Mouse (Mus musculus): ENCODE measurements at regions not wholly inside any gene's neighbourhood (a gene's known extent, or its start where the extent isn't known, plus 50 kb on each side); places are given as distances from the start of the nearest gene placed in this dataset.

DNA sequence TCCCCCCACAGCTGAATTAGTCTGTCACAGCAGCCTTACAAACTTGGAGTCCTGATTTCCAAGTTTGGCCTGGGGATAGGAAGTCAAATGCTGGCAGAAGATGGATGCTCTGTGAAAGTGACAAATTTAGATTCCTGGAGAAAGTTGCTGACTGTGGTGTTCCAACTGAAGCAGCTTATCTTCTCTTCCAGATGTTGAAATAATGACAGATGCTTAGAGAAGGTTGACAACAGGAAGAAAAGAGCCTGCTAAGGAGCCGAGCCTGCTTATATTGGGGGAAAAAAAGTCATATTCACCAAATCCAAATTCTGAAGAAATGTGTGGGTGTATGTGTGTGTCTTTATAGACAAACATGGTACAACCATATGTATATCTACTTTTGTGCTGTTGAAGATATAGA is 1380.4 kb upstream of the Cdh8 start:
- no peak for DNase-seq (ENCODE audit: low spot score)

GRCm38 (mm10) chr8:100793951-100794350 is 1377.7 kb upstream of the Cdh8 start:
- DNase-seq (ENCODE audit: low spot score): no peak

GRCm38 (mm10) chr8:100790592-100791141 is 1374.4 kb upstream of the Cdh8 start:
- no peak for DNase-seq (ENCODE audit: low spot score)

GRCm38 (mm10) chr8:100788132-100788531 is 1371.9 kb upstream of the Cdh8 start:
- no peak for DNase-seq (ENCODE audit: low spot score)

- DNase-seq (ENCODE audit: low spot score): peak; percentile 81
Observed at GRCm38 (mm10) chr8:100772742-100773370, 1356.6 kb upstream of the Cdh8 start.

DNA sequence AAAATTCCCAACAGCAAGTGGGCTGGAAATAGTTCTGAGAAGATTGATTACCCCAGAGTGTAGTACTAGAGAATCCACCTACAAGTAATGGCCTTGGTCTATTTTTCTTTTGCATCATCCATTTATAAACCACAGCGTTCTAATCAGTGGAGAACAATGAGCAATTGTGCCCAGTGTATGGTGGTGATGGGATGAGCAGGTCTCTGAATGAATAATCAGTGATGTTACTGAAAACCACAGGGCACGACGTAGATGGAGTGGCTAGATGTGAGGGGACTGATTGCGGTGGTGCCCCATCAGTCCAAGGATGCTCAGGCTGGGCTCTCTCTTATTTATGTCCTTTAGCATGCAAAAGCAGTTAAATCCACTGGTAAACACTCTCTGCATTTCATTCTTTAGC is 1353.3 kb upstream of the Cdh8 start:
- DNase-seq (ENCODE audit: low spot score): no peak

DNA sequence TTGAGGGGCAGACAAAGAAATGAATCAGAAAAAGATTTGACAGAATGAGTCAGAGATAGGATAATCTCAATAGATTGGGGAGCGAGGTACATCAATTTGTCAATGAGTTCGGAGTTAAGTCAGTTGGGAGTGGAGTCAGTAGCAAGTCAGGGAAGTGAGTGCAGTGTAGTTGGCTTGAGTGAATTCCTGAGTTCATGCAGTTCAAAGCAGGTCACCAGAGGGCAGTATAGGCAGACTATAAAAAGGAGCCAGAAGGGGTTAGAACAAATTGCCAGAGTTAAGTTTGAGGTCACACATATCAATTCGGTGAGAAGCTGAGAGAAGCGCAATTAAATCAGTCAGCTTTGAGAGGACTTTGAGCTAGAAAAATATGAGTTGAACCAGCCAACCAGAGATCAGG is 1317.7 kb upstream of the Cdh8 start:
- peak; percentile 5 for DNase-seq (ENCODE audit: low spot score)

DNA sequence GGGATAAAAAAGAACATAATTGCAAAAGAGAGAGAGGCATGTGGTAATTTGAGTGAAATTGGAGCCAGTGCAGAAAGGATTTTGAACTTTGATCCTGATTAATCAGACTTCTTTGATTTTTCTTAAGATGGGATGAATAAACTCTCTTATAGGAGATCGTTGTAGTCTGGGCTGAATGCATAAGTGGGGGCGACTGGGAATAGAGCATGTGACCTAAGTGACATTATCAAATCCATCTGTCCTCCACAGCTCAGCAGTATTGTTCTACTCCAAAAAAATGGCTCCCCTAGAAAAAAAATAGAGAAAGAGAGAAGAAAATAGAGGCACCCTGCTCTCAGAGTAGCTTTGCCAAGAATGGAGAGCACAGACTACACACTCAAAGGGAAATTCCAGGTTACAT is 1286.1 kb upstream of the Cdh8 start:
- DNase-seq (ENCODE audit: low spot score): no peak

- no peak for DNase-seq (ENCODE audit: low spot score)
Observed at GRCm38 (mm10) chr8:100695043-100695442, 1278.8 kb upstream of the Cdh8 start.

- DNase-seq (ENCODE audit: low spot score): no peak
Observed at GRCm38 (mm10) chr8:100678580-100678979, 1262.3 kb upstream of the Cdh8 start.
